Mouse (Mus musculus) bone marrow macrophage, adult 2 months (primary cell): ENCODE data around the gene Inhbc. TPM values are rescaled to one million over a fixed set of nuclear protein-coding genes. Genes with fewer than 3 reads are reported as not detected.

ENCODE experiments used
- H3K27ac ChIP-seq: 2 replicates; pipeline ENCODE4 v1.5.1; 2012; ENCODE audit warnings: low read depth, low read length; ENCODE audit not compliant: insufficient read depth
- H3K4me1 ChIP-seq: 2 replicates; pipeline ENCODE4 v1.6.1; 2012; ENCODE audit warnings: low read length; ENCODE audit not compliant: control insufficient read depth, insufficient read depth
- H3K4me3 ChIP-seq: 2 replicates; pipeline ENCODE4 v1.5.1; 2012; ENCODE audit warnings: mild to moderate bottlenecking, low read length, moderate library complexity; ENCODE audit not compliant: insufficient read depth
- CTCF ChIP-seq: IDR thresholded peaks from 2 replicates; pipeline ENCODE4 v1.5.1; 2012; ENCODE audit warnings: low read depth, mild to moderate bottlenecking, low read length, moderate library complexity
- POLR2A ChIP-seq: IDR thresholded peaks from 2 replicates; pipeline ENCODE4 v1.6.1; 2012; ENCODE audit warnings: mild to moderate bottlenecking, low read depth, low read length, borderline replicate concordance
- polyA plus RNA-seq: library from polyadenylated mRNA; stranded (reverse); fragments of >200 nt; gene quantifications from 2 replicates; pipeline ENCODE4 v1.2.4, GENCODE M21; 2012; ENCODE audit not compliant: missing spikeins, insufficient read depth, insufficient read length

Inhbc gene
- polyA plus RNA-seq, 1 experiment: not detected

DNA sequence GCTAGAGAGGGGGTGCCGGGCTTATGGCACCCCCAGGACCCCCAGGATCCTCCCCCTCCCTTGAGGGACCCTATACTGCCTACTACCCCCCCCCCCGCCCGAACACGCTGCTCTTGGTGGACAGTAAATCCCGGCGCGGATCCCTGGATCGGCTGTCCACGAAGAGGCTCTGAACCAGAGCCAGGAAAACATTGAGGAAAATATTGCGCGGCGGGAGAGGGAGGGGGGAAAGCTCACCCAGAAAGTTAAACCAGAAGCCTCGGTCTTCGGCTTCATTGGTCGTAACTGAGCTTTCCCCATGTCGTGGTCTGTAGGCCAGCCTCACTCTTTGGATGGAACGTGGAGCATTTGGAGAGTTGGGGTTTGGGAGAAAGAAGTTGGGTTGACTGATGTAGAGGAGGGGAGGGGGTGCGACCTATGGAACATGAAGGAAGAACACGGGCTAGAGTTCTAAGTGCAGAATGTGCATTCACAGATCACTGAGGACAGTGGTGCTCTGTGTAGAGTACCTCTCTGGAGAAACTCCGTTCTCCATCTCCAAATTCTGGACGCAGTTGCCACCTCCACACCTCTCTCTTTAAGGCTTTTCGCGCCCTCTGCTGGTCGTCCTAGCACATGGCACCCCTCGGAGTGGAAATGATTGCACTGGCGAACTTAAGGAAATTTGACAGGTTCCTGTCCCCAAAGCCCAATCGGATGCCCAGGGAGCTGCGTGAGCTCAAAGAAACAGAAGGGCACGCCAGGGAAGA lies 28.2 kb downstream of the Inhbc start, which contains the start of gene Gli1:
Gene Gli1 (minus strand): TSS at position 84 of the 749 bp plus-strand sequence.
- no peak within 1 kb of the TSS for H3K27ac ChIP-seq
- H3K4me3 ChIP-seq: peak within 1 kb of the TSS; percentile 34; the same call in 1 of the 2 replicates
- peak; percentile 92 for TF ChIP-seq CTCF
- no peak for TF ChIP-seq POLR2A
- H3K4me1 ChIP-seq: 0 out of 2 replicates have a peak, but pooled peaks cover 4% of the 10 kb centered on the region

- Histone ChIP-seq H3K4me1 (0 out of 2 replicates have a peak, but pooled peaks cover 4% of the 10 kb centered on the region), H3K4me3 (no peak overlapping the region), H3K27ac (no peak overlapping the region)
- TF ChIP-seq CTCF (no peak), POLR2A (no peak)
Measured at GRCm38 (mm10) chr10:127341360-127341690, 28.9 kb downstream of the Inhbc start.

GRCm38 (mm10) chr10:127340577-127341359 lies 29.5 kb downstream of the Inhbc start:
- TF ChIP-seq POLR2A: no peak
- no peak overlapping the region for H3K27ac ChIP-seq
- 0 out of 2 replicates have a peak, but pooled peaks cover 4% of the 10 kb centered on the region for H3K4me1 ChIP-seq
- H3K4me3 ChIP-seq: 0 out of 2 replicates have a peak overlapping the region, but pooled peaks have one; percentile 10

DNA sequence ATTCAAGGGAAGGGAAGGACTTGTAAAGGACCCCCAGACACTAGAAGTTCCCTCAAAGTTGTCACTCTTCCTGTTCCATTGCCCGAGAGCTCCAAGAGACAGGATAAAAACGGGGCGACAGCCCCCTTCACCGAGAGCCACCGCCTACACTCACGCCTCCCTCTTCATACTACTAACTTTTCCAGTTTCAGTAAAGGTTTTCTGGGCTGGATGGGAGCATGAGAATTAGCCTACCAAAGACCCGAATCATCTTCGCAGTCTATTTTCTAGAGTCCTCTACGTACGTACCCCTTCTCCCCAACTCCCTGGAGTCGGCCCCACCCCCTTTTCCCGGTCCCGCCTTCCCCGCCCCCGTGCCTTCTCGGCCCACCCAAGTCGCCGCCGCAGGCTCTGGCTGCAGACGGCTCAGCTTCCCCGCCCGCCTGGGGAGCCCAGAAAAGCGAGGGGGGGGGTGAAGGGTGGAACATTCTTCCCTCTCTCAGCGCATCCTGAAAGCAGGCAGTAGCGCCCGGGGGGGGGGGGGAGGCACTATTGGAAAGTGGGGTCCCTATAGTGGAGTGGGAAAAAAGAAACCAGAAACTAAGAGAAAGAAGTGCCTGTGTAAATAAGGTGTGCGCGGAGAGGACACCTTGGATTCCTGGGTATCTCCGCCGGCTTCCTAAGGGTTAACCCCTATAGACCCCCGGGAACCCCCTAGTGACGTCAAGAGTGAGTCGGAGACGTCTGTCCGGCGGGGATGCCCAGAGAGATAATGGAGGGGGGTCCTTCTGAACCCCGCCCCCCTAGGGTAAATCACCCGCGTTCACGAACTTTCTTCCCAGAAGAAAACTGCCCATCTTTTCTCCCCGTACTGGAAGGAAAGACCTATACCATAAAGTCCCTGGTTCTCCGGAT lies 30.3 kb downstream of the Inhbc start:
- H3K27ac ChIP-seq: no peak overlapping the region
- peak overlapping the region; percentile 59 for H3K4me3 ChIP-seq
- TF ChIP-seq CTCF (no peak), POLR2A (no peak)
- H3K4me1 ChIP-seq: 0 out of 2 replicates have a peak, but pooled peaks cover 4% of the 10 kb centered on the region

- no peak overlapping the region for H3K27ac ChIP-seq
- 0 out of 2 replicates have a peak, but pooled peaks cover 4% of the 10 kb centered on the region for H3K4me1 ChIP-seq
- H3K4me3 ChIP-seq: peak overlapping the region; percentile 59
- TF ChIP-seq POLR2A (no peak), CTCF (peak; percentile 71)
Measured at GRCm38 (mm10) chr10:127338930-127339682, 31.1 kb downstream of the Inhbc start.

- TF ChIP-seq POLR2A (no peak), CTCF (no peak)
- H3K27ac ChIP-seq: no peak overlapping the region
- H3K4me1 ChIP-seq: 0 out of 2 replicates have a peak, but pooled peaks cover 4% of the 10 kb centered on the region
- no peak overlapping the region for H3K4me3 ChIP-seq
Measured at GRCm38 (mm10) chr10:127337536-127338099, 32.6 kb downstream of the Inhbc start.

- H3K4me3 ChIP-seq: no peak overlapping the region
- no peak overlapping the region for H3K27ac ChIP-seq
- H3K4me1 ChIP-seq: 0 out of 2 replicates have a peak, but pooled peaks cover 4% of the 10 kb centered on the region
- no peak for TF ChIP-seq POLR2A
- no peak for TF ChIP-seq CTCF
Measured at GRCm38 (mm10) chr10:127336952-127337351, 33.3 kb downstream of the Inhbc start.

DNA sequence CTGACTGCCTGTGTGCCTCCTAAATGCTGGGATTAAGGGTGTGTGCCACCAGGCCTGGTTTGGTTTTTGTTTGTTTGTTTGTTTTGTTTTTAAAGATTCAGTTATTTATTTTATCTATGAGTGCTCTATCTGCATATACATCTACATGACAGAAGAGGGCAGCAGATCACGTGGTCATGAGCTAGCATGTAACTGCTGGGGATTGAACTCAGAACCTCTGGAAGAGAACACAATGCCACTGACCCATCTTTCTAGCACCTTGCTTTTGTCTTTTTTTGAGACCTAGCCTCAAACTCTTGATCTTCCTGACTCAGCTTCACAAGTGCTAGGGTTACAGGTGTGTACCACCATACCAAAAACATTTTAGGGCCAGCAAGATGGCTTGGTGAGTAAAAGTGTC lies 35.0 kb downstream of the Inhbc start:
- TF ChIP-seq CTCF (no peak), POLR2A (no peak)
- H3K27ac ChIP-seq: no peak overlapping the region
- H3K4me1 ChIP-seq: 0 out of 2 replicates have a peak, but pooled peaks cover under 1% of the 10 kb centered on the region
- H3K4me3 ChIP-seq: no peak overlapping the region

DNA sequence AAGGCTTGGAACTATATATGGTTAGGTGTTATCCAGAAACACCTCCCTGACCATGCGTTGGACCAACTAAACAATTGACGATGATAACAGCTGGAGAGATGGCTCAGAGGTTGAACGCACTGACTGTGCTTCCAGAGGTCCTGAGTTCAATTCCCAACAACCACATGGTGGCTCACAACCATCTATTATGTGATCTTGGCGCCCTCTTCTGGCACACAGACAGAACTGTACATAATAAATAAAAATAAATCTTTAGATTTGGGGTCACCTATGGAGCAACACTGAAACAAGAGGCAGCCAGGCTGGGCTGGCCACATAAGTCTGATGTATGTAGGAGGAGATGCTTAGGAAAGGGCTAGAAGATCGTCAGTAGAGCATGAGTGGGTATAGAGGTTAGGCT lies 37.1 kb downstream of the Inhbc start:
- Histone ChIP-seq H3K27ac (no peak overlapping the region), H3K4me1 (no peaks in the 10 kb centered on the region), H3K4me3 (no peak overlapping the region)
- TF ChIP-seq CTCF (peak; percentile 44; the same call in 1 of the 2 replicates), POLR2A (no peak)
